Mouse (Mus musculus): Measurements from ENCODE around the gene Ctsd. TPM values are rescaled to one million over a fixed set of nuclear protein-coding genes. Genes with fewer than 3 reads are reported as not detected.
"Not testable (repeated sequence)": the region's sequence is repeated elsewhere in the genome, so short reads cannot be mapped to it uniquely, and the experiment has no call there.

Gene Ctsd
- polyA plus RNA-seq, 1 experiment from 2014 or later: 392 TPM

GRCm38 (mm10) chr7:142347542-142347941, 40.3 kb downstream of the Ctsd start:
- H3K27me3 ChIP-seq: no peaks in the 10 kb centered on the region
- WGBS: 67% methylated on average over 4 of the region's 4 CpGs
- H3K4me1 ChIP-seq: peaks cover 5% of the 10 kb centered on the region
- no peaks in the 10 kb centered on the region for H3K9me3 ChIP-seq
- no peak for ATAC-seq (ENCODE audit: insufficient number of reproducible peaks, low FRiP score, low TSS enrichment, low read depth)
- no peak overlapping the region for H3K4me3 ChIP-seq
- H3K9ac ChIP-seq: no peak overlapping the region
- no peak overlapping the region for H3K4me2 ChIP-seq
- no peak overlapping the region for H3K27ac ChIP-seq
- no peaks in the 10 kb centered on the region for H3K36me3 ChIP-seq

GRCm38 (mm10) chr7:142342247-142342640, 45.6 kb downstream of the Ctsd start:
- H3K27ac ChIP-seq: peak overlapping the region; percentile 5; the same call in 1 of the 2 replicates
- H3K9ac ChIP-seq: no peak overlapping the region
- no peaks in the 10 kb centered on the region for H3K27me3 ChIP-seq
- no peaks in the 10 kb centered on the region for H3K36me3 ChIP-seq
- 79% methylated on average over 3 of the region's 3 CpGs for WGBS
- ATAC-seq (ENCODE audit: insufficient number of reproducible peaks, low FRiP score, low TSS enrichment, low read depth): no peak
- peaks cover 13% of the 10 kb centered on the region; the same call in 1 of the 2 replicates for H3K4me1 ChIP-seq
- no peaks in the 10 kb centered on the region for H3K9me3 ChIP-seq
- H3K4me2 ChIP-seq: no peak overlapping the region
- no peak overlapping the region for H3K4me3 ChIP-seq

GRCm38 (mm10) chr7:142341564-142342246, 46.1 kb downstream of the Ctsd start:
- no peak overlapping the region for H3K9ac ChIP-seq
- no peaks in the 10 kb centered on the region for H3K36me3 ChIP-seq
- H3K4me3 ChIP-seq: no peak overlapping the region
- WGBS: 52% methylated on average over 10 of the region's 10 CpGs
- no peak overlapping the region for H3K4me2 ChIP-seq
- no peaks in the 10 kb centered on the region for H3K9me3 ChIP-seq
- H3K27me3 ChIP-seq: no peaks in the 10 kb centered on the region
- peaks cover 13% of the 10 kb centered on the region; the same call in 1 of the 2 replicates for H3K4me1 ChIP-seq
- H3K27ac ChIP-seq: peak overlapping the region; percentile 44
- no peak for ATAC-seq (ENCODE audit: insufficient number of reproducible peaks, low FRiP score, low TSS enrichment, low read depth)

GRCm38 (mm10) chr7:142340269-142340970, 47.4 kb downstream of the Ctsd start:
- no peaks in the 10 kb centered on the region for H3K9me3 ChIP-seq
- WGBS: 40% methylated on average over 10 of the region's 10 CpGs
- H3K36me3 ChIP-seq: no peaks in the 10 kb centered on the region
- H3K9ac ChIP-seq: no peak overlapping the region
- ATAC-seq (ENCODE audit: insufficient number of reproducible peaks, low FRiP score, low TSS enrichment, low read depth): no peak
- H3K27me3 ChIP-seq: no peaks in the 10 kb centered on the region
- peaks cover 13% of the 10 kb centered on the region; the same call in 1 of the 2 replicates for H3K4me1 ChIP-seq
- peak overlapping the region; percentile 44 for H3K27ac ChIP-seq
- no peak overlapping the region for H3K4me3 ChIP-seq
- H3K4me2 ChIP-seq: no peak overlapping the region

GRCm38 (mm10) chr7:142335151-142335550, 52.7 kb downstream of the Ctsd start:
- H3K4me3 ChIP-seq: no peak overlapping the region
- H3K36me3 ChIP-seq: no peaks in the 10 kb centered on the region
- ATAC-seq (ENCODE audit: insufficient number of reproducible peaks, low FRiP score, low TSS enrichment, low read depth): no peak
- 84% methylated on average over 8 of the region's 8 CpGs for WGBS
- no peaks in the 10 kb centered on the region for H3K9me3 ChIP-seq
- no peaks in the 10 kb centered on the region for H3K27me3 ChIP-seq
- H3K4me2 ChIP-seq: no peak overlapping the region
- H3K9ac ChIP-seq: no peak overlapping the region
- no peak overlapping the region for H3K27ac ChIP-seq
- H3K4me1 ChIP-seq: peaks cover 7% of the 10 kb centered on the region; the same call in 1 of the 2 replicates

GRCm38 (mm10) chr7:142334246-142334645, 53.6 kb downstream of the Ctsd start:
- no peak for ATAC-seq (ENCODE audit: insufficient number of reproducible peaks, low FRiP score, low TSS enrichment, low read depth)
- Histone ChIP-seq H3K4me1 (peaks cover 7% of the 10 kb centered on the region; the same call in 1 of the 2 replicates), H3K9me3 (no peaks in the 10 kb centered on the region), H3K36me3 (no peaks in the 10 kb centered on the region), H3K4me2 (no peak overlapping the region), H3K27me3 (no peaks in the 10 kb centered on the region), H3K4me3 (no peak overlapping the region), H3K9ac (no peak overlapping the region), H3K27ac (0 out of 2 replicates have a peak overlapping the region, but pooled peaks have one; percentile 22)
- 5% methylated on average over 3 of the region's 3 CpGs for WGBS

GRCm38 (mm10) chr7:142332741-142333140, 55.1 kb downstream of the Ctsd start:
- 0 out of 2 replicates have a peak overlapping the region, but pooled peaks have one; percentile 24 for H3K27ac ChIP-seq
- H3K4me2 ChIP-seq; ATAC-seq (ENCODE audit: insufficient number of reproducible peaks, low FRiP score, low TSS enrichment, low read depth); H3K9ac ChIP-seq; H3K4me3 ChIP-seq; H3K27me3 ChIP-seq; H3K4me1 ChIP-seq; H3K9me3 ChIP-seq; H3K36me3 ChIP-seq: not testable (repeated sequence)
- WGBS: 48% methylated on average over 5 of the region's 9 CpGs

- no peaks in the 10 kb centered on the region for H3K9me3 ChIP-seq
- H3K36me3 ChIP-seq: no peaks in the 10 kb centered on the region
- H3K4me3 ChIP-seq: no peak overlapping the region
- peaks cover 7% of the 10 kb centered on the region; the same call in 1 of the 2 replicates for H3K4me1 ChIP-seq
- no peak overlapping the region for H3K27ac ChIP-seq
- H3K9ac ChIP-seq: no peak overlapping the region
- no peaks in the 10 kb centered on the region for H3K27me3 ChIP-seq
- WGBS: 73% methylated on average over 4 of the region's 4 CpGs
- ATAC-seq (ENCODE audit: insufficient number of reproducible peaks, low FRiP score, low TSS enrichment, low read depth): no peak
- H3K4me2 ChIP-seq: no peak overlapping the region
Observed at GRCm38 (mm10) chr7:142331281-142331680, 56.6 kb downstream of the Ctsd start.

- ATAC-seq (ENCODE audit: insufficient number of reproducible peaks, low FRiP score, low TSS enrichment, low read depth): no peak
- no peaks in the 10 kb centered on the region for H3K9me3 ChIP-seq
- H3K4me2 ChIP-seq: no peak overlapping the region
- H3K27me3 ChIP-seq: no peaks in the 10 kb centered on the region
- H3K4me1 ChIP-seq: peaks cover 7% of the 10 kb centered on the region; the same call in 1 of the 2 replicates
- no peaks in the 10 kb centered on the region for H3K36me3 ChIP-seq
- H3K27ac ChIP-seq: no peak overlapping the region
- H3K4me3 ChIP-seq: no peak overlapping the region
- no peak overlapping the region for H3K9ac ChIP-seq
- WGBS: 53% methylated on average over 9 of the region's 9 CpGs
Observed at GRCm38 (mm10) chr7:142330271-142330724, 57.5 kb downstream of the Ctsd start.

- Histone ChIP-seq H3K36me3 (no peaks in the 10 kb centered on the region), H3K9me3 (no peaks in the 10 kb centered on the region), H3K9ac (no peak overlapping the region), H3K4me3 (no peak overlapping the region), H3K27ac (no peak overlapping the region), H3K4me2 (no peak overlapping the region), H3K4me1 (no peaks in the 10 kb centered on the region), H3K27me3 (no peaks in the 10 kb centered on the region)
- ATAC-seq (ENCODE audit: insufficient number of reproducible peaks, low FRiP score, low TSS enrichment, low read depth): no peak
- WGBS: 61% methylated on average over 3 of the region's 3 CpGs
Observed at GRCm38 (mm10) chr7:142328507-142328906, 59.3 kb downstream of the Ctsd start.

GRCm38 (mm10) chr7:142326714-142327445, 61.0 kb downstream of the Ctsd start:
- Histone ChIP-seq H3K9ac (no peak overlapping the region), H3K36me3 (no peaks in the 10 kb centered on the region), H3K4me1 (no peaks in the 10 kb centered on the region; the same call in 1 of the 2 replicates), H3K9me3 (no peaks in the 10 kb centered on the region), H3K27ac (no peak overlapping the region), H3K4me2 (no peak overlapping the region), H3K4me3 (no peak overlapping the region), H3K27me3 (no peaks in the 10 kb centered on the region)
- WGBS: 46% methylated on average over 9 of the region's 9 CpGs
- ATAC-seq (ENCODE audit: insufficient number of reproducible peaks, low FRiP score, low TSS enrichment, low read depth): no peak
